Mouse (Mus musculus) intestine, postnatal 0 days (tissue): ENCODE results near the gene Trmt61a. TPM values are rescaled to one million over a fixed set of nuclear protein-coding genes. Genes with fewer than 3 reads are reported as not detected.

ENCODE experiments used
- ATAC-seq: fragments of 200-750 bp; cut with Nextera tagmentation; 2 replicates; pipeline ENCODE4 v1.8.0; 2017; ENCODE audit warnings: mild to moderate bottlenecking, moderate TSS enrichment, moderate library complexity
- H3K27ac ChIP-seq: fragments of 300-500 bp; sonication (generic); 2 replicates; pipeline ENCODE4 v1.5.1; 2014; ENCODE audit warnings: mild to moderate bottlenecking, low read depth, low read length, moderate library complexity
- H3K27me3 ChIP-seq: fragments of 300-500 bp; sonication (generic); replicated peaks from 2 replicates; pipeline ENCODE4 v1.6.1; 2014; ENCODE audit warnings: low read length, mixed read lengths; ENCODE audit not compliant: control insufficient read depth, insufficient read depth
- H3K36me3 ChIP-seq: fragments of 300-500 bp; sonication (generic); 2 replicates; pipeline ENCODE4 v1.6.1; 2014; ENCODE audit warnings: mild to moderate bottlenecking, moderate library complexity; ENCODE audit not compliant: control insufficient read depth, insufficient read depth
- H3K4me1 ChIP-seq: fragments of 300-500 bp; sonication (generic); replicated peaks from 2 replicates; pipeline ENCODE4 v1.6.1; 2014; ENCODE audit warnings: antibody characterized with exemption, low read length, mixed read lengths; ENCODE audit not compliant: control insufficient read depth, insufficient read depth
- H3K4me2 ChIP-seq: fragments of 300-500 bp; sonication (generic); replicated peaks from 2 replicates; pipeline ENCODE4 v1.6.1; 2014; ENCODE audit warnings: low read depth, mild to moderate bottlenecking, moderate library complexity
- H3K4me3 ChIP-seq: fragments of 300-500 bp; sonication (generic); 2 replicates; pipeline ENCODE4 v1.5.1; 2014; ENCODE audit warnings: low read depth, low read length
- H3K9ac ChIP-seq: fragments of 300-500 bp; sonication (generic); 2 replicates; pipeline ENCODE4 v1.6.1; 2014; ENCODE audit warnings: mild to moderate bottlenecking, low read depth, low read length
- H3K9me3 ChIP-seq: fragments of 300-500 bp; sonication (generic); 2 replicates; pipeline ENCODE4 v1.6.1; 2016; ENCODE audit warnings: mixed run types; ENCODE audit not compliant: control insufficient read depth
- CTCF ChIP-seq: sonication (generic); IDR thresholded peaks from 2 replicates; pipeline ENCODE4 v1.5.1; 2016; ENCODE audit warnings: low read depth, mild to moderate bottlenecking, control low read depth, antibody characterized with exemption, moderate library complexity
- WGBS: fragments of 180-500 bp; shearing (Covaris S2); extraction: QIAGEN DNeasy Blood & Tissue Kit; methylation state at CpG from one replicate; pipeline ENCODE4 v1.1.7; 2014; 5-methylcytosine and 5-hydroxymethylcytosine counted together
- polyA plus RNA-seq: library from polyadenylated mRNA; unstranded; fragments of >200 nt; fragmentation: Nextera tagmentation; extraction: Ambion mirVana; gene quantifications from 2 replicates; pipeline ENCODE4 v1.2.1, GENCODE M21; 2015

The Trmt61a gene
- polyA plus RNA-seq, 1 experiment from 2014 or later = 5.6 TPM

DNA sequence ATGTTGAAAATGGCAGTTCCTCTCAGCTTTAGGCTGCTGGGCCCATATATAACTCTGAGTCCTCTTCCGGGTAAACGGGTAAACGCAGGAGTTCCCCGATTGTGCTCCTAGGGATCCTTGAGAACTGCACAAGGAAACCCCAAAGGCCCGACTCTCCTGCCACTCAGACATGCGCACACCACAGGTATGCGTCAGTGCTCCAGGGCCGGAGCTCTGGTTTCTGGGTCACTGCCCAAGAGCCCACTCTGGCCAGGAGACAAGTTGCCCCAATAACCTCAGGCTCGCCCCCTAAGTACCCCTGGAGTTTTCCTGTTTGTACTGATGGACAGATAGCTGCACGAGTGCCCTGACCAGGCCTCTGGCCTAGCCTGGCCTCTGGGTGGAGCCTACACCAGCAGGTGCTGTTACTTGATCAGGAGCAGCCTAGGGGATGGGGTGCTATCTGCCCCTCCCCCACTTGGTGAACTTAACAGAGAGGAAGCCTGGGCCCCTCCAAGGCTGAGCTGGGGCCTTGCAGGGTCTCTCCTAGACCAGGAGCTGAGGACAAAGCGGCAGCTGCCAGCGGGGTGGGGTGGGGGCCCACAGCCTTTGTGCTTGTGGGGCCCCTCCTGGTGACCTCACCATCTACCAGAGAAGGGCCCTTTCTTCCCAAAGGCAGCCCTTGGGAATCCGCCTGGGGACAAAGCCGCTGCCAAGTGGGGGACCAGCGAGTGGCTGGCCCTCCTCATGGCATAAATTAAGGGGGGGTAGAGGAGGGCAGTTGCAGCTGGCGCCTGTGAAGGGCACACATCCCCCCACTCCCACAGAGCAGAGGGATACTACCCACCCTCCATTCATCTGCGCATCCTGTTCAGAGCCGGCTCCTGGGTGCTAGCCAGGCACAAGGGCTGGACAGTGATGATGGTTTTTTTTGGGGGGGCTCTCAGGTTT lies 15.7 kb downstream of the Trmt61a start:
- H3K4me2 ChIP-seq = 0 out of 2 replicates have a peak overlapping the region, but pooled peaks have one; percentile 3
- H3K9me3 ChIP-seq = no peaks in the 10 kb centered on the region
- 0 out of 2 replicates have a peak overlapping the region, but pooled peaks have one; percentile 7 for H3K9ac ChIP-seq
- H3K27me3 ChIP-seq = no peaks in the 10 kb centered on the region
- no peak for ATAC-seq
- 45% methylated on average over 18 of the region's 18 CpGs for WGBS
- TF ChIP-seq CTCF = no peak; the same call in 1 of the 2 replicates
- H3K4me3 ChIP-seq = no peak overlapping the region
- peaks cover 24% of the 10 kb centered on the region for H3K4me1 ChIP-seq
- peak overlapping the region; percentile 70 for H3K27ac ChIP-seq
- no peaks in the 10 kb centered on the region for H3K36me3 ChIP-seq

DNA sequence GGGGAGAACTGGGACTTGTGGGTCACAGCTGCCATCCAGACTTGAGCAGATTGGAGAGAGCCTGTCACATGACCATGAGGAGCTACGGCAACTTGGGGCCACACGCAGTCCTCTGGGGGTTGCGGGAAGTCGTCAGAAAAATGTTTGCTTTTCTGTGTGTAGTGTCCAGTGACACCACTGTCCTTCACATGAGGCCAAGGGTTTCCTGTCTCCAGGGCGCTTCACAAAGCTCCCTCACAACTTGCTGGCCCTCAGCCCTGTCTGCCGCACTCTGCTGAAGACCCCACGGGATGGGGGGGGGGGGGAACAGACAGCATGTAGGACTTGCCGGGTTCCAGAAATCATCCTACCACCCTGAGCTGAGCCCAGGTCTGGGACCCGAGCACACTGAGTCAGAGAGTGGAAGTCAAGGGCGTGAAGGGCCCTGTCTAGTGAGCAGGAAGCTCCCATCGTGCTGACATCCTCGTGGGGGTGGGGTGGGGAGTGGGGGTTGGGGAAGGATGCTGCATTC lies 16.4 kb downstream of the Trmt61a start:
- H3K36me3 ChIP-seq = no peaks in the 10 kb centered on the region
- 26% methylated on average over 11 of the region's 12 CpGs for WGBS
- no peak overlapping the region for H3K9ac ChIP-seq
- peak overlapping the region; percentile 70 for H3K27ac ChIP-seq
- H3K27me3 ChIP-seq = no peaks in the 10 kb centered on the region
- peaks cover 20% of the 10 kb centered on the region for H3K4me1 ChIP-seq
- TF ChIP-seq CTCF = no peak
- H3K4me3 ChIP-seq = no peak overlapping the region
- H3K9me3 ChIP-seq = no peaks in the 10 kb centered on the region
- no peak for ATAC-seq
- H3K4me2 ChIP-seq = no peak overlapping the region

DNA sequence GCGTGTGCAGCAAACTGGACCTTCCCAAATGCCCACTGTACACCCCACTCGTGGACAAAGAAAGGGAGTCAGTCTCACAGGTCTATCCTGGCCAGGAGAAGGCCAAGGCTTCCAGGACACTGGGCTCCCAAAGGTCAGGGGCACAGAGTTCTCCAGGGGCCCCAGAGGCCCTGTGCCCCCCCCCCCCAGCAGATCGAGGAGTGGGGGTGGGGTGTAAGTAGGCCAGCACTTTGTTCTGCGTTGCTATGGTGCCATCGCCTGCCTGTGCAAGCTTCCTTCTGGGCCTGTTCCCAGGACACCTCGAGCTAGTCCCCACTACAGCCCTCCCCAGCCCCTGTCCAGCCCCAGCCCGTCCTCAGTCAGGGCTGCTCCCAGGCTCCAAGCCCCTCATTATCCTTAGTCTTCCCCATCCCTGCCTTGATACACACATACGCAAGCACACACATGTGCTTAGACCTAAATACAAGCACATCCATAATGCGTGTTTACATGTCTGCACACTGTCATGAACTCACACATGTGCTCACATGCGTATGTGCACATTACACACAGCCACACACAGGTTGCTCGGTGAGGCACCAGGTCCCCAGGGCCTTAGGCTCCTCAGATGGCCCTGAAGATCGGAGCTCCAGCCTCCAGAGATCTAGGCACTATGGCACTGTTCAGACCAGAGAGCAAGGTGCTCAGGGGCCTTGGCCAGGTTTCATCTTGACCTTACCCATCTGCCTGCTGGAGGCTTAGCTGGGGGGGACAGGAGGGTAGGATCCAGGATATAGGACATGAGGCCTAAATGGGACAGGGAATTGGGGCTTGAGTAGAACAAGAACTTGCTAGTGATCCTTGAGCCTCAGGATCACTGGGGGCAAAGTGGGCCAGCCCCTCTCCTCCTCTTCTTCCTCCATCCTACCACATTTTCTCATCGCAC lies 17.2 kb downstream of the Trmt61a start:
- Histone ChIP-seq H3K36me3 (no peaks in the 10 kb centered on the region), H3K27me3 (no peaks in the 10 kb centered on the region), H3K27ac (peak overlapping the region; percentile 70; the same call in 1 of the 2 replicates), H3K9me3 (no peaks in the 10 kb centered on the region), H3K4me1 (peaks cover 16% of the 10 kb centered on the region), H3K4me3 (no peak overlapping the region), H3K4me2 (no peak overlapping the region), H3K9ac (no peak overlapping the region)
- no peak for TF ChIP-seq CTCF
- 61% methylated on average over 13 of the region's 13 CpGs for WGBS
- ATAC-seq = no peak

DNA sequence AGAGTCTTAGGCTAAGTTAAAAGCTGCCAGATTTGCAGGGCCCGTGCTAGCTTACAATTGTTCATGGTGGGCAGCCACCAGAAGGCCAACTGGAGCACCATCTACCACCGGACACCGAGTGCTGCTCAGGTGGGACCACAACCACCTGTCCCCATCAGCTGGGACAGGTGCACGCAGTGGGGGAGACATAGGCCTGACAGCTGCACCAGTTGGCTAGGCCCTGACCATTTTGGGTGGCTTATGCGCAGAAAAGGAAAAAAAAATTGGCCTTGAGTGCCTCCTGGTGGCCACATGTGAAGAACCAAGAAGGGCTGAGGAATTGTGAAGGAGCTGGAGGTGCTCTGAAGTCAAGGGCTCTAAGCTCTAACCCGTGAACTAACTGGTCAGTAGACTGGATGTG lies 18.3 kb downstream of the Trmt61a start:
- Histone ChIP-seq H3K27me3 (no peaks in the 10 kb centered on the region), H3K4me2 (peak overlapping the region; percentile 0; the same call in 1 of the 2 replicates), H3K9me3 (no peaks in the 10 kb centered on the region), H3K27ac (peak overlapping the region; percentile 60), H3K36me3 (no peaks in the 10 kb centered on the region), H3K9ac (0 out of 2 replicates have a peak overlapping the region, but pooled peaks have one; percentile 26), H3K4me3 (no peak overlapping the region), H3K4me1 (peaks cover 16% of the 10 kb centered on the region)
- WGBS = 30% methylated on average over 6 of the region's 6 CpGs
- peak; percentile 35 for ATAC-seq
- TF ChIP-seq CTCF = peak; percentile 89

DNA sequence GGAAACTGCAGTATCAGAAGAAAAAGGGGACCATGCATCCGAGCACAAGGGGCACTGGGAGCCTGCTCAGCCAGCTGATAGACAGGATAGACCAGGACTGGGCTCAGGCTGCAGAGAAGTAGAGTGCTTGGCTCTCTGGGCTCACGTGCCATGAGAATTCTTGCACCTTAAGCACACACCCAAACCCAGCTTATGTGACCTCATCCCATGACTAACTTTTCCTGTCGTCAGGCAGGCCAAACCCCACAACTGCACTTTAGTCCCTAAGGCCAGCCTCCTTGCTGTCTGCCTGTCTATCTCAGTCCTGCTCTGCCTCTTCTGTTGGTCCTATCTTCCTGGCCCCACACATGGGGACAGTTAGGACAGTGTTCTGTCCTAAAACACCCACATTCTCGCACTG lies 19.8 kb downstream of the Trmt61a start:
- Histone ChIP-seq H3K4me1 (peaks cover 12% of the 10 kb centered on the region), H3K36me3 (no peaks in the 10 kb centered on the region), H3K27me3 (no peaks in the 10 kb centered on the region), H3K4me2 (no peak overlapping the region), H3K4me3 (no peak overlapping the region), H3K9me3 (no peaks in the 10 kb centered on the region), H3K9ac (no peak overlapping the region), H3K27ac (peak overlapping the region; percentile 71)
- WGBS = 38% methylated on average over 4 of the region's 4 CpGs
- peak; percentile 69 for ATAC-seq
- TF ChIP-seq CTCF = no peak
